Mouse (Mus musculus): ENCODE results near the gene Psmb10. TPM values are rescaled to one million over a fixed set of nuclear protein-coding genes. Genes with fewer than 3 reads are reported as not detected.

Gene Psmb10
- total RNA-seq, 2 experiments from 2014 or later = 17.9 to 26.1 TPM

DNA sequence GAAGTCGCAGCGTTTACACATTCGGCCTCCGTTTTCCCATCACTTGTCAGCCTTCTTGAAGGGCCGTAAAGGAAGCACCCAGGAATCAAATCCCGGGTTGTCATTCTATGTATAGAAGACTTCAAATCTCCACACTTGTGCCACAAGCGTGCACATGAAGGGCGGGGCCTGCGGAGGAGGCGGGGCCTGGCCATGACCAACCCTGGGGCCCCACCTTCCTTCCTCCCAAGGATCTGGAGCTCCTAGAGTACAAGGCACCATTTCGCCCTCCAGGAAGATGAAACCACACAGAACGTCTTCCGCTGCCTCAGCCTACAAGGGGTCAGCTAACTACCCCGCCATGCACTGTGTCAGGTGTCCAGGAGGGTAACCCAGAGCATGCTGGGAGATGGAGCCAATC, 22.9 kb upstream of the Psmb10 start:
- Histone ChIP-seq H3K27ac (no peak overlapping the region), H3K4me3 (no peak overlapping the region)
- DNase-seq = no peak
- no peak for TF ChIP-seq CTCF (IDR thresholded peaks at IDR 0.05)
- intact Hi-C loops (cut with DNase I) = no loop called here

DNA sequence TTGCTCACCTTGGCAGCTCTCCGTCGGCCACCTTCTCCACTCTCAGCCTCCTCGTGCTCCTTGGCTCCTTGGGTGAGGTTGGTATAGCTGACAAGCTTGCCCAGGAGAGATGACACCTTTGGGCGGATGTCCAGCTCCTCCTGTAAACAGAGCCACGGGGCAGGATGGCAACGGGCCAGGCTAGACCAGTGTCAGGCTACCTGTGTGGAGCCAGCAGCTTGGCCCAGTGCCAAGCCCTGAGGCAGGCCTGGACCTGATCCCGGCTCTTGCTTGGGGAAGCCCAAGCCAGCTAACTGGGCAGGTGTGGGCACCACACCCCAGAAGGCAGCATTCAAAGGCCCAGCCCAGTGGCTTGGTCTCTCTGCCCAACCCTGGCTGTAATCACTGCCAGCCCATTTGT, 21.1 kb upstream of the Psmb10 start:
- Histone ChIP-seq H3K4me3 (no peak overlapping the region), H3K27ac (peak overlapping the region; percentile 80)
- no peak for TF ChIP-seq CTCF (IDR thresholded peaks at IDR 0.05)
- DNase-seq = peak; percentile 95
- intact Hi-C loops (cut with DNase I) = no loop called here

DNA sequence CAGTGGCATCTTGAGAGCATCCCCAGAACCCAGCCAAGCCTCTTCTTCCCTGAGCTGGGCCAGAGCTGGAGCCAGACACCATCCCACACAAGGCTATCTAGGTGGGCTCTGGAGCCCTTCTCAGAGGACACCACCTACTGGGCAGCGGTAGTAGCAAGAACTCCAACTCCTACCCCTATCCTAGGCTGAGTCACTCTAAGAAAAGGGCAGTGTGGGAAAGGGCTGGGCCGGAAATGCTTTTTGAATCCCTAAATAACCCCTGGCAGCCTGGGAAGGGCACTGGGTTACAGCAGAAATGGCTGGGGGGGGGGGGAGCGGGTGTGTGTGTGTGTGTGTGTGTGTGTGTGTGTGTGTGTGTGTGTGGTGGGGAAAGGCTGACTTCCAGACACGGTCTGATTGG, 19.6 kb upstream of the Psmb10 start:
- Histone ChIP-seq H3K27ac (peak overlapping the region; percentile 80), H3K4me3 (peak overlapping the region; percentile 15; the same call in 1 of the 2 replicates)
- TF ChIP-seq CTCF (IDR thresholded peaks at IDR 0.05) = peak; percentile 50
- peak; percentile 61 for DNase-seq
- intact Hi-C loops (cut with DNase I) = no loop called here

DNA sequence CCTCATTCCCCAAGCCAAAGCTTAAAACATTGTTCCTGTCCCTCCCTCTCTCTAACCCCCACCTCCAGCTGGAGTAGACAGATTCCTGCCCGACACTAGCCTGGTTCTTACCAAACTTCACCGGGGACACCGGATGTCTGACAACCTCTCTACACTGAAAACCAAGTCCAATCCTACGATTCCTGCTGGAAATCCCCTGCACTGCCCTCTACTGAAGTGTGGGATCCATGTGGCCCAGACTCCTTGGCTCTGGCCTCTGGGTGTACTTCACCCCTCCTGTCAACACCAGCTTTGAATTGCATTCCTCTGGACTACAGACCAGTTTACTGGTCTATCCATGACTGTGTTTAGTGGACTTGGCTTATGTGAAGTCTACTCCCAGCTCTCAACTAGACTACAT, 18.3 kb upstream of the Psmb10 start:
- intact Hi-C loops (cut with DNase I) = no loop called here
- DNase-seq = no peak
- TF ChIP-seq CTCF (IDR thresholded peaks at IDR 0.05) = no peak
- Histone ChIP-seq H3K4me3 (no peak overlapping the region), H3K27ac (peak overlapping the region; percentile 46)

DNA sequence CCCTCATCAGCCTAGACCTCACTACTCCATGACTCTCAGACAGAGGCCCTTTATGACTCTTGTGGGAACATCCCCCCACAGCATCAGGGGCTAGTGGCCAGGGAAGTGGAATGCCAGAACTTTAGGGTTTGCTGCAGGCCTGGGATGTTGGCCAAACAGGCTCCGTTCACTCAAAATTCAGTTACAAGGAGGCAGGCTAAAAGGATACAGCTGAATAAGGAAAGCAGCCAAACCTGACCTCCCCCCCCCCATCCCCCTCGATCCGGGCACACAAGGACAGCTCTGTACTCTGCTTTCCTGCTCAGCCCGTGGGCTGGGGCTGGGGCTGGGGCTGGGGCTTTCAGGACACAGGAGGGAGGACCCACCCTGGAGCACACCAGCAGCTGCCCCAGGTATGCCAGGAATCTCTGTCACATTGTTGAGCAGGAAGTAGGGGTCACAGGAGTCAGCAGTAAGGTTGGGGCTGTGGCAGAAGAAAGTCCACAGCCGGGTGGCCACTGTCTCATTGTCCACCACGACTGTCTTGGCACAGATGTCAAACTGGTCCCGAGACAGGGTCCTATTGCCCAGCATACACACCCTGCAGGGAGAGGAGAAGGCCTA, 12.9 kb upstream of the Psmb10 start:
- no peak for DNase-seq
- Histone ChIP-seq H3K27ac (peak overlapping the region; percentile 68), H3K4me3 (no peak overlapping the region)
- intact Hi-C loops (cut with DNase I) = no loop called here
- TF ChIP-seq CTCF (IDR thresholded peaks at IDR 0.05) = no peak

DNA sequence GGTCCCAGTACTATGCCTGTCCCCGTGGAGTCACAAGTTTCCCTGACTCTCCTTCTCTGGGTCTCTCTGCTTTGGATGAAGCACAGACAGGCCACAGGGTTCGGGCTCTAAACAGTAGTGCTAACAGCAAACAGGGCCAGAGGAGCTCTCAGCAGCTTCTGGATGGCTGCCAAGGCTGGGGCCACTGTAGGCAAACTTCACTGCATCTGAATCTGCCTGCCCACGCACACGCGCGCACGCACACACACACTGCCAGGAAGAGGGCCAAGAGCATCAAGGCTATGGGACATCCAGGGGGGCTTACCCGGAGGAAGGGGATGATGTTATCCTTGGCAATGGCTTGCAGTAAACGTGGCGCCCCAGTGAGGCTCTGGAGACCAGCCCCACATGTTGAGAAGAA, 11.1 kb upstream of the Psmb10 start:
- no peak for TF ChIP-seq CTCF (IDR thresholded peaks at IDR 0.05)
- intact Hi-C loops (cut with DNase I) = no loop called here
- no peak overlapping the region for H3K4me3 ChIP-seq
- 0 out of 2 replicates have a peak overlapping the region, but pooled peaks have one; percentile 3 for H3K27ac ChIP-seq
- DNase-seq = no peak

DNA sequence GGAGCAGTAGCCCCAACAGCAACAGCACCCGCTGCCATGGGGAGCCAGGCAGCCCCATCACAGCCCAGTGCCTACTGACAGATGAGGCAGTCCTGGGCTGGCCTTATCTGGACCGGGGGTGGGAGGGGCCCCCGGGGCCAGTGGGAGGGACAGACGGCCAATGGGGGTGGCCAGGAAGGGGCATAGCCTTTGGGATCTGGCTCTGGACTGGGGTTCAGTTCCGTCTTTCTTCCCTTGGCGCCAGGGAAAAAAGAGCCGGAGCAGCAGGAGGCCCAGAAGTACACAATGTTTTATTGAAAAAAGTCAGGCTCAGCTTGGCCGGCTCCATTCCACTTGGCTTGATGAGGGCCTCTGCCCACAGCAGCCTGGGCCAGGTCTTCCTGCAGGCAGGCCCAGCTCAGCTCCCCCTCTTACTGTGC, 5.1 kb upstream of the Psmb10 start, which contains the start of gene Lcat:
TSS of gene Lcat (minus strand) at position 62 of the 419 bp plus-strand sequence.
- DNase-seq = no peak
- H3K27ac ChIP-seq = no peak within 1 kb of the TSS
- TF ChIP-seq CTCF (IDR thresholded peaks at IDR 0.05) = no peak
- H3K4me3 ChIP-seq = no peak within 1 kb of the TSS
- intact Hi-C loops (cut with DNase I) = no loop called here

DNA sequence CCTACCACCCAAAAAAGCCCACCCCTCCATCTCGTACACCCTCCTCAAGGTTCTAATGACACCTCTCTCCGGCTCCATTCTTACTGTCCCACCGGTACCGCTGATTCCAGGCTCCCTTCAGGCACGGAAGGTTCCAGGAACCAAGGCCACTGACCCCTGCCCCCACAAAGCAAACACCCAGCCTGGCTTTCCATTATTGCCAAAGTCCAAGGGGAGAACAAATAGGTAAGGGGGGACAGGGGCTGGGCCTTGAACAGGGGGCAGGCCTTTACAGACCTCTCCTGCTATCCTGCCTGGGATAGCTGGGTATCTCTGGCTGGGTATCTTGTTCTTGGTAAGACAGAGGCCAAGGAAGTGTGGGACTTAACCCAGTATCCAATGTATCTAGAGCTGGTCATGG, 4.3 kb upstream of the Psmb10 start:
- no peak for DNase-seq
- no peak overlapping the region for H3K27ac ChIP-seq
- intact Hi-C loops (cut with DNase I) = no loop called here
- TF ChIP-seq CTCF (IDR thresholded peaks at IDR 0.05) = no peak
- H3K4me3 ChIP-seq = no peak overlapping the region

DNA sequence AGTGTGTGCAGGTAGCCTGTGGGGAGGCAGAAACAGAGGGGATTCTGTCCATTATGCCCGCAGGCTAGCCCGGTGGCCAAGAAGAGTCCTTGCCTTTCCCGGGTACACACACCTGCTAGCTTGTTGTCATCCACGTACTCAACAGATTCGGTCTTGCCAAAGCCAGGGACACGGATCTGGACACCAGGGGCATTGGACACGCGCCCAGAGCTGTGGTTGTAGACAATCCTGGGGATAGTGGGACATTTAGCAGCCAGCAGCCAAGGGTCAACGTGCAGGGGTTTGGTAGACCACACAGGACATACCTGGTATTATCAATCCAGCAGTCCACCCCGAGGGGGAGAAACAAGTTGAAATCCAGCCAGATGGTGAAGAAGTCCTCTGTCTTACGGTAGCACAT, 3.8 kb upstream of the Psmb10 start:
- intact Hi-C loops (cut with DNase I) = no loop called here
- no peak overlapping the region for H3K27ac ChIP-seq
- no peak for DNase-seq
- H3K4me3 ChIP-seq = no peak overlapping the region
- TF ChIP-seq CTCF (IDR thresholded peaks at IDR 0.05) = no peak

DNA sequence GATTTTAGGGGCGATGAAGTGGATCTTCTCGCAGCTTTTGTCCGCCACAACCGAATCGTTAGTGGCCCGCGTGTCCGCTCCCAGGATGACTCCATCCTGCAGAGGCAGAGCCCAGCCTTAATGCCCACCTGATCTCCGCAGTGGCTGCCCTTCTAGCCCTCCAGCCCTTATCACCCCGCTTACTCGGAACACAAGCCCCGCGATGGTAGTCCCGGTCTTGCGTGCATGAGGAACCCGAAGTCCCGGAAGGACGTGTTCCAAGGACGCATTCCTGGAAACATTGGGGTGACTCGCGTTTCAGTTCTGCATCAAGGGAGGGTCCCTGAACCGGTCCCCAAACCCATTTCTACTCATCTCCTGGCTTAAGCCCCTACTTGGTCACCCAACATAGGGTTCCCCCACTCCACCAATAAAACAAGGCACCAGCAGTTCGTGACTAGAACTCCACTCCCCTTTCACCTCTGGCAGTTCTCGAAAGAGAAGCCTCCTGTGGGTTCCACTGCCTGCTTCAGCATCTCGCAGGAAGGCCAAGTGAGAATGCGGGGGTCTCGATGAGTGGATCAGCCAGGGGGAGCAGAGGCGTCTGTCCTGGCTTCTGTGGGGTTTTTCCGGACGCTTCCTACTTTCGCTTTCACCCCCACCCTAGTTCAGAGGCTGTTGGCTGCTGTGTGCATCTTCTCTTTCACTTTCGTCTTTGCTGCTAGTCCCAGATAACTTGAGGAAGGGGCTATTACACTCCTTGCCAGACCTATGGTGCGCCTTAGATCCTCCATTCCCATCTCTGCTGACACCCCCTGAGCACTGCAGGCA, 543 bp downstream of the Psmb10 start:
- H3K27ac ChIP-seq = peak overlapping the region; percentile 94
- peak overlapping the region; percentile 86 for H3K4me3 ChIP-seq
- intact Hi-C loops (cut with DNase I) = loop anchor here (5.0 kb wide), 1 partner anchor 75 kb away; the partner anchor contains the start of gene Ddx28
- no peak for TF ChIP-seq CTCF (IDR thresholded peaks at IDR 0.05)
- peak; percentile 63 for DNase-seq

DNA sequence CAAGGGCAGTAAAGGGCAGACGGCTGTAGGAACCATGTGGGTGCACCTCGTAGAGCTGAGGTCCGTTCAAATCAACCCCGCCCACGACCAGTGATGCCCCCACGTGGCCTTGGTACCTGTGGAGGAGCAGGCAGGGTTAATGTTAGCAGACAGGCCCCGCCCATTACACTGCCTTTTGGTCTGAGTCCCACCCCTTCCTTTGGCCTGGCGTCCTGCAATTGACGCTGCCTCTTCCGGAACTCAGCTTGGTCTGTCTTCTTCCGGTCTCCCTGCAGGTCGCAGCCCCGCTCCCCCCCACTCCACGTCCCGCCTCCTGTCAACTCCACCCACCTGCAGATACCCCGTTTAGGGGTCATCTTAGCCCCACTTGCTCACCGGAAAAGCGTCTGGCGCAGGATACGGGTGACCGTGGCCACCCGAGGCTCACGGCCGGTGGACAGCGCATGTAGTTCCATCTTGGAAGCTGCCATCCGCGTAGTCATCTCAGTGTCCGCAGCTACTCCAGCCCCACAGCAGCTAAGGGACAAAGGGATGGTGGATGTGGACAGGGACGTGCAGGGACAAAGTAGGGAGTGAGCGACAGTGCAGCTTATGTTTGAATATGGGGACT, 1.3 kb downstream of the Psmb10 start:
- intact Hi-C loops (cut with DNase I) = loop anchor here (5.0 kb wide), 1 partner anchor 75 kb away; the partner anchor contains the start of gene Ddx28
- DNase-seq = peak; percentile 92
- H3K4me3 ChIP-seq = peak overlapping the region; percentile 86
- peak overlapping the region; percentile 94 for H3K27ac ChIP-seq
- no peak for TF ChIP-seq CTCF (IDR thresholded peaks at IDR 0.05)

DNA sequence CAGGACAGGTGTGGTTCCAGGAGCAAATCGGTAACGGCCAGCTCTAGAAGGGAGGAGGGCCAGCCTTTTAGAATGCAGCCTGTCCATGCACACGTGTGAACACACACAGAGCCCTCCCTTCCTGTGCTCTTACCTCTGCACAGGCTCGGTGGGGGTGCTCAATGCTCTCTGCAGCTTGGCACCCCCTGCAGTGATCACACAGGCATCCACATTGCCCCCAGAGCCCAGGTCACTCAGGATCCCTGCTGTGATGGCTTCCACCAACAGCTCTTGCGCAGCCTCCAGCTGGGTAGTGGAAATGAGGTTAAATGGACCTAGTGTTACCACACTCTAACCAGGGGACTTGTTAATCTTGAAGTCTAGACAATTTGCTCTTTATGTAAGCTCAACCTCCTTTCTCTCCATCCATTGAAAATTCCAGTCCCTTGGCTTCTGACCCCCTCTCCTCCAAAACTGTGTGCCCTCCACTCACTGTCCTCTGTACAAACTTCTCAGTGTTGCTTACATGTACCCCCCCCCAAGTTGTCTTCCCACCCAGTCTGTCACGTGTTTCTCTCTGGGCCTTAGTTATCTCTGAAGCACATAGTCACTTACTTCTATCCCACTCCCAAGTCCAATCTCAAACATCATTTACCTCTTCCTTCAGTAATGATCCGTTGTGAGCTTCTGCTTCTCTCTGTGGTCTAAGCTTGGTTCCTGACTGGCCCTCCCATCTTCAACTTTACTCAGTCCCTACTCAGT, 2.2 kb downstream of the Psmb10 start:
- no peak for DNase-seq
- no peak for TF ChIP-seq CTCF (IDR thresholded peaks at IDR 0.05)
- Histone ChIP-seq H3K27ac (peak overlapping the region; percentile 94), H3K4me3 (peak overlapping the region; percentile 86)
- intact Hi-C loops (cut with DNase I) = loop anchor here (5.0 kb wide), 1 partner anchor 76 kb away; the partner anchor contains the start of gene Ddx28

Data from gastrocnemius, adult 2 months (tissue).